Mouse (Mus musculus): ENCODE results near the gene Ube2j1.

DNA sequence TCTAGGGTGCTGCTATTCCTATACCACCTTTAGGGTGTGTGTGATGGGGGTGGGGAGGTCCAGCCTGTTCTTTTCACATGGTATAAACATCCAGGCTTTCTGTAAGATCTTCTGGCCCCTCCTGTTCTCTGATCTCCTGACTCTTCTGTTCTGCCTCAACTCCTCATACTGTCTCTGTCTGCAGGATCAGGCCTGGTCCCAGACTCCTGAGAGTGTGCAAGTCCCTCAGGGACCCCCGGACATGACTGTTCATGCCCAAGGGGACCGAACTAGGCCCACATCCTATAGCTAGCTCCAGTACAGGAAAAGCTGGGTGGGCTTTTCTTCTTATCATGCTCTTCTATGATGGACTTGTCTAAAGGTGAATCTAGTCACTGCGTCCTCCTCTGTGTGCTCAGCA, 36.1 kb downstream of the Ube2j1 start:
- TF ChIP-seq CTCF (IDR thresholded peaks at IDR 0.05; ENCODE audit: borderline replicate concordance, insufficient read depth, low read length): no peak
- TF ChIP-seq POLR2A (IDR thresholded peaks at IDR 0.05; ENCODE audit: low read depth, low read length): no peak
